Mouse (Mus musculus): ENCODE measurements around the gene Fem1a.

Gene Fem1a

GRCm38 (mm10) chr17:56278340-56278739 lies 21.7 kb downstream of the Fem1a start:
- no peak for DNase-seq (ENCODE audit: low read depth, low spot score)

- DNase-seq (ENCODE audit: low read depth, low spot score) = no peak
These were observed 23.0 kb downstream of the Fem1a start for GRCm38 (mm10) chr17:56279481-56280155.

GRCm38 (mm10) chr17:56281193-56281592 lies 24.6 kb downstream of the Fem1a start:
- DNase-seq (ENCODE audit: low read depth, low spot score) = no peak

- no peak for DNase-seq (ENCODE audit: low read depth, low spot score)
These were observed 26.2 kb downstream of the Fem1a start for GRCm38 (mm10) chr17:56282802-56283201.

GRCm38 (mm10) chr17:56283316-56283715 lies 26.7 kb downstream of the Fem1a start:
- DNase-seq (ENCODE audit: low read depth, low spot score) = no peak

- no peak for DNase-seq (ENCODE audit: low read depth, low spot score)
These were observed 29.4 kb downstream of the Fem1a start for GRCm38 (mm10) chr17:56285995-56286394.

- DNase-seq (ENCODE audit: low read depth, low spot score) = no peak
These were observed 31.2 kb downstream of the Fem1a start for GRCm38 (mm10) chr17:56287830-56288229.

GRCm38 (mm10) chr17:56288866-56289265 lies 32.3 kb downstream of the Fem1a start:
- no peak for DNase-seq (ENCODE audit: low read depth, low spot score)

- peak; percentile 61 for DNase-seq (ENCODE audit: low read depth, low spot score)
These were observed 33.0 kb downstream of the Fem1a start for GRCm38 (mm10) chr17:56289371-56290331.

- peak; percentile 79 for DNase-seq (ENCODE audit: low read depth, low spot score)
These were observed 34.0 kb downstream of the Fem1a start for GRCm38 (mm10) chr17:56290388-56291170.

GRCm38 (mm10) chr17:56291171-56291511 lies 34.5 kb downstream of the Fem1a start:
- peak; percentile 79 for DNase-seq (ENCODE audit: low read depth, low spot score)

GRCm38 (mm10) chr17:56291826-56292475 lies 35.3 kb downstream of the Fem1a start:
- DNase-seq (ENCODE audit: low read depth, low spot score) = no peak

- no peak for DNase-seq (ENCODE audit: low read depth, low spot score)
These were observed 36.1 kb downstream of the Fem1a start, which contains the start of gene Plin3 for GRCm38 (mm10) chr17:56292531-56293222. Plin3 (minus strand) TSS chr17:56292873.

GRCm38 (mm10) chr17:56293291-56293690 lies 36.7 kb downstream of the Fem1a start:
- DNase-seq (ENCODE audit: low read depth, low spot score) = no peak

GRCm38 (mm10) chr17:56294241-56294640 lies 37.6 kb downstream of the Fem1a start:
- DNase-seq (ENCODE audit: low read depth, low spot score) = no peak

GRCm38 (mm10) chr17:56296201-56296600 lies 39.6 kb downstream of the Fem1a start:
- no peak for DNase-seq (ENCODE audit: low read depth, low spot score)

GRCm38 (mm10) chr17:56298238-56298637 lies 41.6 kb downstream of the Fem1a start:
- no peak for DNase-seq (ENCODE audit: low read depth, low spot score)

- DNase-seq (ENCODE audit: low read depth, low spot score) = no peak
These were observed 43.6 kb downstream of the Fem1a start, which contains the start of gene Arrdc5 for GRCm38 (mm10) chr17:56300186-56300585. Arrdc5 (minus strand) TSS chr17:56300286.

- DNase-seq (ENCODE audit: low read depth, low spot score) = no peak
These were observed 45.9 kb downstream of the Fem1a start for GRCm38 (mm10) chr17:56302363-56302996.

GRCm38 (mm10) chr17:56303160-56303846 lies 46.7 kb downstream of the Fem1a start, which contains the start of gene Uhrf1:
Uhrf1 (plus strand) TSS chr17:56303321.
- peak; percentile 79 for DNase-seq (ENCODE audit: low read depth, low spot score)
